Mouse (Mus musculus): ENCODE data around the gene Pdrg1.

The Pdrg1 gene

GRCm38 (mm10) chr2:153031126-153032082 lies 16.2 kb upstream of the Pdrg1 start, which contains the start of gene Xkr7:
Gene Xkr7, plus strand, starts transcription at chr2:153031852.
- DNase-seq = peak; percentile 69

- DNase-seq = no peak
Observed at GRCm38 (mm10) chr2:153030422-153030821, 15.2 kb upstream of the Pdrg1 start.

- no peak for DNase-seq
Observed at GRCm38 (mm10) chr2:153027501-153027900, 12.3 kb upstream of the Pdrg1 start.

GRCm38 (mm10) chr2:153026052-153026451 lies 10.8 kb upstream of the Pdrg1 start:
- DNase-seq = no peak

GRCm38 (mm10) chr2:153022855-153023254 lies 7.6 kb upstream of the Pdrg1 start:
- no peak for DNase-seq

- DNase-seq = no peak
Observed at GRCm38 (mm10) chr2:153021163-153021562, 5.9 kb upstream of the Pdrg1 start.

GRCm38 (mm10) chr2:153019355-153019754 lies 4.1 kb upstream of the Pdrg1 start:
- DNase-seq = no peak

- no peak for DNase-seq
Observed at GRCm38 (mm10) chr2:153016786-153017185, 1.6 kb upstream of the Pdrg1 start.

GRCm38 (mm10) chr2:153015804-153016203 lies 577 bp upstream of the Pdrg1 start:
- DNase-seq = peak; percentile 37

GRCm38 (mm10) chr2:153013724-153014515 lies 1.3 kb downstream of the Pdrg1 start:
- no peak for DNase-seq

- DNase-seq = no peak
Observed at GRCm38 (mm10) chr2:153009192-153009973, 5.8 kb downstream of the Pdrg1 start.

- no peak for DNase-seq
Observed at GRCm38 (mm10) chr2:153005981-153006380, 9.2 kb downstream of the Pdrg1 start.

- DNase-seq = no peak
Observed at GRCm38 (mm10) chr2:153003681-153004338, 11.4 kb downstream of the Pdrg1 start.

- no peak for DNase-seq
Observed at GRCm38 (mm10) chr2:153002492-153003248, 12.6 kb downstream of the Pdrg1 start.

GRCm38 (mm10) chr2:152997046-152997445 lies 18.2 kb downstream of the Pdrg1 start:
- no peak for DNase-seq

GRCm38 (mm10) chr2:152991529-152991928 lies 23.7 kb downstream of the Pdrg1 start:
- DNase-seq = no peak

GRCm38 (mm10) chr2:152985582-152985981 lies 29.6 kb downstream of the Pdrg1 start:
- no peak for DNase-seq

- no peak for DNase-seq
Observed at GRCm38 (mm10) chr2:152976991-152977390, 38.2 kb downstream of the Pdrg1 start.

- DNase-seq = no peak
Observed at GRCm38 (mm10) chr2:152965555-152965954, 49.7 kb downstream of the Pdrg1 start.

- peak; percentile 71 for DNase-seq
Observed at GRCm38 (mm10) chr2:152962091-152962793, 53.0 kb downstream of the Pdrg1 start, which contains the start of gene Ttll9. Gene Ttll9, plus strand, starts transcription at chr2:152962485.
